Mouse (Mus musculus) liver, embryonic 12.5 days (tissue): ENCODE measurements around the gene Nhp2. TPM values are rescaled to one million over a fixed set of nuclear protein-coding genes. Genes with fewer than 3 reads are reported as not detected.
"Not testable (repeated sequence)": the region's sequence is repeated elsewhere in the genome, so short reads cannot be mapped to it uniquely, and the experiment has no call there.

Experiments used
- ATAC-seq: fragments of 200-750 bp; cut with Nextera tagmentation; 2 replicates; pipeline ENCODE4 v1.8.0; 2017; ENCODE audit warnings: moderate number of reproducible peaks, mild to moderate bottlenecking, moderate library complexity
- H3K27ac ChIP-seq: fragments of 300-500 bp; sonication (generic); 2 replicates; pipeline ENCODE4 v1.5.1; 2016; ENCODE audit warnings: mild to moderate bottlenecking
- H3K27me3 ChIP-seq: fragments of 300-500 bp; sonication (generic); replicated peaks from 2 replicates; pipeline ENCODE4 v1.6.1; 2016; ENCODE audit warnings: mild to moderate bottlenecking, moderate library complexity
- H3K36me3 ChIP-seq: fragments of 300-500 bp; sonication (generic); 2 replicates; pipeline ENCODE4 v1.6.1; 2016; ENCODE audit warnings: mild to moderate bottlenecking, moderate library complexity
- H3K4me1 ChIP-seq: fragments of 300-500 bp; sonication (generic); 2 replicates; pipeline ENCODE4 v1.6.1; 2016
- H3K4me2 ChIP-seq: fragments of 300-500 bp; sonication (generic); 2 replicates; pipeline ENCODE4 v1.6.1; 2016; ENCODE audit warnings: mild to moderate bottlenecking, moderate library complexity
- H3K4me3 ChIP-seq: fragments of 300-500 bp; sonication (generic); 2 replicates; pipeline ENCODE4 v1.5.1; 2016; ENCODE audit warnings: mild to moderate bottlenecking, moderate library complexity
- H3K9ac ChIP-seq: fragments of 300-500 bp; sonication (generic); 2 replicates; pipeline ENCODE4 v1.6.1; 2016; ENCODE audit warnings: mild to moderate bottlenecking, moderate library complexity
- H3K9me3 ChIP-seq: fragments of 300-500 bp; sonication (generic); replicated peaks from 2 replicates; pipeline ENCODE4 v1.6.1; 2016; ENCODE audit warnings: mild to moderate bottlenecking, moderate library complexity
- WGBS: fragments of 180-500 bp; shearing (Covaris S2); methylation state at CpG from one replicate; pipeline ENCODE4 v1.1.7; 2016; ENCODE audit not compliant: insufficient replicate concordance; 5-methylcytosine and 5-hydroxymethylcytosine counted together
- polyA plus RNA-seq: library from polyadenylated mRNA; unstranded; fragments of >200 nt; fragmentation: Nextera tagmentation; extraction: Ambion mirVana; gene quantifications from 2 replicates; pipeline ENCODE4 v1.2.1, GENCODE M21; 2016

The Nhp2 gene
- polyA plus RNA-seq, 1 experiment from 2014 or later, result 228 TPM

- Histone ChIP-seq H3K4me1 (peaks cover 59% of the 10 kb centered on the region), H3K9ac (peak overlapping the region; percentile 43), H3K27me3 (no peaks in the 10 kb centered on the region), H3K27ac (peak overlapping the region; percentile 96), H3K36me3 (peaks cover 13% of the 10 kb centered on the region), H3K4me3 (peak overlapping the region; percentile 12), H3K4me2 (peak overlapping the region; percentile 56), H3K9me3 (no peaks in the 10 kb centered on the region)
- WGBS, result 11% methylated on average over 3 of the region's 3 CpGs
- peak; percentile 60 for ATAC-seq
Observed at GRCm38 (mm10) chr11:51609266-51609909, 10.1 kb upstream of the Nhp2 start.

DNA sequence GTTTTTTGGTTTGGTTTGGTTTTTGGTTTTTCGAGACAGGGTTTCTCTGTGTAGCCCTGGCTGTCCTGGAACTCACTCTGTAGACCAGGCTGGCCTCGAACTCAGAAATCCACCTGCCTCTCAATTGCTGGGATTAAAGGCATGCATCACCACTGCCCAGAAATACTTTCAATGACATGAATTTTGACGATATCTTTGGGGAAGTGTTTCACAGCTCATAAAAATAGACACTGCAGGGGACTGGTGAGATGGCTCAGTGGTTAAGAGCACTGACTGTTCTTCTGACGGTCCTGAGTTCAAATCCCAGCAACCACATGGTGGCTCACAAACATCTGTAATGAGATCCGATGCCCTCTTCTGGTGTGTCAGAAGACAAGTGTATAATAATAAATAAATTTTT is 9.6 kb upstream of the Nhp2 start:
- ATAC-seq, H3K36me3 ChIP-seq, H3K27me3 ChIP-seq, H3K4me3 ChIP-seq, H3K9me3 ChIP-seq, H3K9ac ChIP-seq: not testable (repeated sequence)
- Histone ChIP-seq H3K4me1 (peaks cover 59% of the 10 kb centered on the region), H3K4me2 (peak overlapping the region; percentile 56), H3K27ac (peak overlapping the region; percentile 96)
- 48% methylated on average over 5 of the region's 5 CpGs for WGBS

- no peak for ATAC-seq
- Histone ChIP-seq H3K4me1 (peaks cover 58% of the 10 kb centered on the region), H3K36me3 (no peaks in the 10 kb centered on the region), H3K27me3 (no peaks in the 10 kb centered on the region), H3K27ac (no peak overlapping the region), H3K4me3 (no peak overlapping the region), H3K9me3 (no peaks in the 10 kb centered on the region), H3K9ac (no peak overlapping the region), H3K4me2 (no peak overlapping the region)
- 83% methylated on average over 8 of the region's 8 CpGs for WGBS
Observed at GRCm38 (mm10) chr11:51614256-51614655, 5.3 kb upstream of the Nhp2 start.

- 30% methylated on average over 7 of the region's 7 CpGs for WGBS
- peaks cover 49% of the 10 kb centered on the region for H3K4me1 ChIP-seq
- H3K4me3 ChIP-seq, result peak overlapping the region; percentile 57
Observed at GRCm38 (mm10) chr11:51615129-51615528, 4.4 kb upstream of the Nhp2 start.

DNA sequence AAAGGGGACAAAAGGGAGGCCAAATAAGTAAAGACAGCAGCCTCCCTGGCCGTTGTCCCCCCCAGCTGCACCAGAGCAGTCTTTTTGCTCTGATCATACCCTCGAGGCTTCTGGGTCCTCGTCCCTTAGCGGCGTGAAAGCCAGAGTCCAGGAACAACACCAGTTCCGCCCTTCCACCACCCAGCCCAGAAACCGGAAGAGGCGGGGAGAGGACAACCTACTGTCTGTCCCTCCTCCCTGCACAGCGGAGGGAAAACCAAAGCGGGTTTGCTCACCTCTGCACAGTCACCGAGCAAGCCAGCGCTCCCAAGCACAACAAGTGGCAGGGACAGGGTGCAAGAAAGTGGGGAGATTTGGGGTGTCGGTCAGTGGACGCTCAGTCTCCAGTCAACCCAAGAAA is 3.9 kb upstream of the Nhp2 start:
- H3K4me1 ChIP-seq, result peaks cover 49% of the 10 kb centered on the region
- no peaks in the 10 kb centered on the region for H3K9me3 ChIP-seq
- ATAC-seq, result peak; percentile 88
- H3K27me3 ChIP-seq, result no peaks in the 10 kb centered on the region
- 2% methylated on average over 14 of the region's 14 CpGs for WGBS
- H3K36me3 ChIP-seq, result no peaks in the 10 kb centered on the region
- H3K9ac ChIP-seq, result peak overlapping the region; percentile 77
- H3K4me3 ChIP-seq, result peak overlapping the region; percentile 57
- H3K27ac ChIP-seq, result peak overlapping the region; percentile 91
- H3K4me2 ChIP-seq, result peak overlapping the region; percentile 80

More at GRCm38 (mm10) chr11:51615129-51615528, 4.4 kb upstream of the Nhp2 start:
- Histone ChIP-seq H3K4me2 (peak overlapping the region; percentile 80), H3K27me3 (no peaks in the 10 kb centered on the region), H3K9ac (peak overlapping the region; percentile 77), H3K27ac (peak overlapping the region; percentile 91), H3K36me3 (no peaks in the 10 kb centered on the region), H3K9me3 (no peaks in the 10 kb centered on the region)
- no peak for ATAC-seq

- not testable (repeated sequence) for ATAC-seq, H3K27me3 ChIP-seq, H3K36me3 ChIP-seq, H3K9me3 ChIP-seq
- Histone ChIP-seq H3K4me1 (peaks cover 54% of the 10 kb centered on the region), H3K4me3 (peak overlapping the region; percentile 57), H3K27ac (peak overlapping the region; percentile 91), H3K4me2 (peak overlapping the region; percentile 80), H3K9ac (peak overlapping the region; percentile 77)
- 81% methylated on average over 7 of the region's 7 CpGs for WGBS
Observed at GRCm38 (mm10) chr11:51616113-51616512, 3.4 kb upstream of the Nhp2 start.

GRCm38 (mm10) chr11:51617693-51618092 is 1.8 kb upstream of the Nhp2 start:
- H3K9me3 ChIP-seq, result no peaks in the 10 kb centered on the region
- H3K36me3 ChIP-seq, result peaks cover 16% of the 10 kb centered on the region
- no peak for ATAC-seq
- H3K27ac ChIP-seq, result no peak overlapping the region
- no peak overlapping the region for H3K9ac ChIP-seq
- no peaks in the 10 kb centered on the region for H3K27me3 ChIP-seq
- no peak overlapping the region for H3K4me2 ChIP-seq
- no peak overlapping the region for H3K4me3 ChIP-seq
- H3K4me1 ChIP-seq, result peaks cover 60% of the 10 kb centered on the region
- 1% methylated on average over 4 of the region's 4 CpGs for WGBS

GRCm38 (mm10) chr11:51618894-51619408 is 584 bp upstream of the Nhp2 start:
- Histone ChIP-seq H3K36me3 (peaks cover 29% of the 10 kb centered on the region), H3K4me3 (peak overlapping the region; percentile 79), H3K27me3 (no peaks in the 10 kb centered on the region), H3K4me2 (peak overlapping the region; percentile 83), H3K9ac (peak overlapping the region; percentile 42), H3K4me1 (peaks cover 60% of the 10 kb centered on the region), H3K9me3 (no peaks in the 10 kb centered on the region), H3K27ac (peak overlapping the region; percentile 61; the same call in 1 of the 2 replicates)
- no peak for ATAC-seq
- WGBS, result 33% methylated on average over 8 of the region's 8 CpGs

DNA sequence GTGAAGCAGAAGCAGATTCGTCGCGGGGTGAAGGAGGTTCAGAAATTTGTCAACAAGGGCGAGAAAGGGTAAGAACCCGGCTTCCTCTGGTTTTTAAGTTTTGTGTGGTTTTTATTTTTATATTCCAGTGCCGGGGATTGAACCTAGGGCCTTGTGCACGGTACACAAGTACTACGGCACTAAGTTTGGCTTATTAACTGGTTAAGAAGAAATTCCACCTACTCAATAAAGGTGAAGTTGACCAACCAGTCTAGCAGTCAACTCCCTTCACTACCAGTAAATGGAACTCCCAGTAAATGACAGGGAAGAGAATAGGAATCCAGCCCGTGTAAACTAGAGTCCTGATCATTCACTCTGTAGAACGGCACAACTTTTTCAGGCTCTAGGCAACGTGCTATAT is 549 bp downstream of the Nhp2 start:
- WGBS, result under 1% methylated on average over 11 of the region's 11 CpGs
- peak overlapping the region; percentile 79 for H3K4me3 ChIP-seq
- no peak for ATAC-seq
- H3K9me3 ChIP-seq, result no peaks in the 10 kb centered on the region
- H3K9ac ChIP-seq, result peak overlapping the region; percentile 79
- H3K36me3 ChIP-seq, result peaks cover 40% of the 10 kb centered on the region
- H3K27me3 ChIP-seq, result no peaks in the 10 kb centered on the region
- peaks cover 61% of the 10 kb centered on the region for H3K4me1 ChIP-seq
- H3K27ac ChIP-seq, result peak overlapping the region; percentile 61
- H3K4me2 ChIP-seq, result peak overlapping the region; percentile 83

DNA sequence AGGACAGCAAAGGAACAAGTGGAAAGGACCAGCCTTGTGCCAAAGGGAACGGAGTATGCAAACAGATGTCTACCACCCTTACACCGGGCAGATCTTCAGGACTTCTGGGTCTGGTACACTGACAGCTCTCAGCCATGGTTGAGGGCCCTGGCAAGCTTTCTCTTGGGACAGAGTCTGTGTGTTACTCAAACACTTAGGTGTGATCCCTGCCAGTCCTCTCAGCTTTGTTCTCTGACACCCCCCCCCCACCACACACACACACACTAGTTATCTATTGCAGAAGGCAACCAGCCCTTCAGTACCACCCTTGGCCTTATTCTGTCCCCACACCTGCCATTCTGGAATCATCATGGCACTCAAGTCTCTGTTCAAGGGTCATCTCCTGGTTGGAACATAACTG is 2.2 kb downstream of the Nhp2 start:
- H3K36me3 ChIP-seq, result peaks cover 57% of the 10 kb centered on the region
- H3K9ac ChIP-seq, result peak overlapping the region; percentile 79
- no peak for ATAC-seq

GRCm38 (mm10) chr11:51622971-51623491 is 3.5 kb downstream of the Nhp2 start:
- WGBS, result 76% methylated on average over 7 of the region's 7 CpGs
- Histone ChIP-seq H3K36me3 (peaks cover 70% of the 10 kb centered on the region), H3K4me1 (peaks cover 52% of the 10 kb centered on the region)

More for the DNA sequence above, 2.2 kb downstream of the Nhp2 start:
- no peaks in the 10 kb centered on the region for H3K9me3 ChIP-seq
- H3K27ac ChIP-seq, result no peak overlapping the region
- no peaks in the 10 kb centered on the region for H3K27me3 ChIP-seq
- H3K4me2 ChIP-seq, result peak overlapping the region; percentile 83
- WGBS, result 87% methylated on average over 2 of the region's 2 CpGs
- peak overlapping the region; percentile 79; the same call in 1 of the 2 replicates for H3K4me3 ChIP-seq
- H3K4me1 ChIP-seq, result peaks cover 58% of the 10 kb centered on the region

GRCm38 (mm10) chr11:51625187-51625820 is 5.8 kb downstream of the Nhp2 start:
- peak overlapping the region; percentile 53 for H3K27ac ChIP-seq
- H3K4me2 ChIP-seq, result peak overlapping the region; percentile 15; the same call in 1 of the 2 replicates
- H3K4me1 ChIP-seq, result peaks cover 46% of the 10 kb centered on the region
- H3K9ac ChIP-seq, result peak overlapping the region; percentile 22
- WGBS, result 63% methylated on average over 5 of the region's 5 CpGs
- H3K36me3 ChIP-seq, result peaks cover 86% of the 10 kb centered on the region
- H3K27me3 ChIP-seq, result no peaks in the 10 kb centered on the region
- H3K9me3 ChIP-seq, result no peaks in the 10 kb centered on the region
- ATAC-seq, result peak; percentile 69; the same call in 1 of the 2 replicates
- no peak overlapping the region for H3K4me3 ChIP-seq

More at GRCm38 (mm10) chr11:51622971-51623491, 3.5 kb downstream of the Nhp2 start:
- Histone ChIP-seq H3K4me2 (no peak overlapping the region), H3K27me3 (no peaks in the 10 kb centered on the region), H3K9ac (0 out of 2 replicates have a peak overlapping the region, but pooled peaks have one; percentile 0), H3K27ac (no peak overlapping the region), H3K9me3 (no peaks in the 10 kb centered on the region), H3K4me3 (no peak overlapping the region)
- no peak for ATAC-seq
